Mouse (Mus musculus): ENCODE results near the gene Pop5.

Pop5 gene

GRCm38 (mm10) chr5:115266340-115266739 lies 30.7 kb downstream of the Pop5 start:
- peak; percentile 34 for DNase-seq (ENCODE audit: low spot score)

GRCm38 (mm10) chr5:115266787-115267468 lies 31.3 kb downstream of the Pop5 start:
- peak; percentile 97 for DNase-seq (ENCODE audit: low spot score)

- DNase-seq (ENCODE audit: low spot score) = no peak
Observed at GRCm38 (mm10) chr5:115267469-115268045, 31.9 kb downstream of the Pop5 start.

- no peak for DNase-seq (ENCODE audit: low spot score)
Observed at GRCm38 (mm10) chr5:115268266-115268665, 32.6 kb downstream of the Pop5 start.

- DNase-seq (ENCODE audit: low spot score) = no peak
Observed at GRCm38 (mm10) chr5:115269969-115270368, 34.3 kb downstream of the Pop5 start.

- DNase-seq (ENCODE audit: low spot score) = no peak
Observed at GRCm38 (mm10) chr5:115271931-115272811, 36.5 kb downstream of the Pop5 start.

GRCm38 (mm10) chr5:115272812-115273548 lies 37.3 kb downstream of the Pop5 start, which contains the start of gene Rnf10:
Rnf10 (minus strand) TSS chr5:115272898.
- DNase-seq (ENCODE audit: low spot score) = peak; percentile 98

GRCm38 (mm10) chr5:115273549-115274135 lies 38.0 kb downstream of the Pop5 start:
- DNase-seq (ENCODE audit: low spot score) = no peak

- DNase-seq (ENCODE audit: low spot score) = no peak
Observed at GRCm38 (mm10) chr5:115274353-115274752, 38.7 kb downstream of the Pop5 start.

GRCm38 (mm10) chr5:115274771-115275170 lies 39.1 kb downstream of the Pop5 start:
- no peak for DNase-seq (ENCODE audit: low spot score)

- DNase-seq (ENCODE audit: low spot score) = no peak
Observed at GRCm38 (mm10) chr5:115275998-115276397, 40.4 kb downstream of the Pop5 start.

- no peak for DNase-seq (ENCODE audit: low spot score)
Observed at GRCm38 (mm10) chr5:115278053-115278452, 42.4 kb downstream of the Pop5 start.

GRCm38 (mm10) chr5:115278785-115279184 lies 43.1 kb downstream of the Pop5 start:
- no peak for DNase-seq (ENCODE audit: low spot score)

- DNase-seq (ENCODE audit: low spot score) = peak; percentile 81
Observed at GRCm38 (mm10) chr5:115279226-115280049, 43.8 kb downstream of the Pop5 start, which contains the start of gene Coq5. Coq5 (plus strand) TSS chr5:115279666.

GRCm38 (mm10) chr5:115280050-115280687 lies 44.5 kb downstream of the Pop5 start:
- no peak for DNase-seq (ENCODE audit: low spot score)

GRCm38 (mm10) chr5:115284735-115285134 lies 49.1 kb downstream of the Pop5 start:
- no peak for DNase-seq (ENCODE audit: low spot score)

- no peak for DNase-seq (ENCODE audit: low spot score)
Observed at GRCm38 (mm10) chr5:115294173-115294572, 58.5 kb downstream of the Pop5 start.

All from c-Kit-positive CD71-positive TER-119-positive erythroid progenitor cells, embryonic 14.5 days (primary cell).